Mouse (Mus musculus): ENCODE results near the gene Tex26. TPM values are rescaled to one million over a fixed set of nuclear protein-coding genes. Genes with fewer than 3 reads are reported as not detected.

Tex26 gene
- total RNA-seq, 2 experiments from 2014 or later, result 0.98 TPM; not detected in 1

Other genes with a start within 250 kb of the Tex26 start
- 387 and 445 TPM in 2 replicates for gene Alox5ap, start 174.9 kb upstream of the Tex26 start, total RNA-seq (2014; fragmentation: Nextera tagmentation)
- gene Alox5ap, start 174.9 kb upstream of the Tex26 start, total RNA-seq (2017), result 356 and 457 TPM in 2 replicates
- gene Medag, start 27.9 kb upstream of the Tex26 start, total RNA-seq (2014; fragmentation: Nextera tagmentation), result not detected in 2 replicates
- not detected in 2 replicates for gene Medag, start 27.9 kb upstream of the Tex26 start, total RNA-seq (2017)
- gene Wdr95, start 89.0 kb downstream of the Tex26 start, total RNA-seq (2014; fragmentation: Nextera tagmentation), result not detected in 2 replicates
- gene Wdr95, start 89.0 kb downstream of the Tex26 start, total RNA-seq (2017), result not detected in 2 replicates
- gene Hsph1, start 196.7 kb downstream of the Tex26 start, total RNA-seq (2014; fragmentation: Nextera tagmentation), result 44.5 and 46.7 TPM in 2 replicates
- 27.7 and 42.5 TPM in 2 replicates for gene Hsph1, start 196.7 kb downstream of the Tex26 start, total RNA-seq (2017)
- 10.4 and 14.2 TPM in 2 replicates for gene B3glct, start 238.6 kb downstream of the Tex26 start, total RNA-seq (2014; fragmentation: Nextera tagmentation)
- gene B3glct, start 238.6 kb downstream of the Tex26 start, total RNA-seq (2017), result 4.8 and 10.1 TPM in 2 replicates